Mouse (Mus musculus): ENCODE measurements at regions not wholly inside any gene's neighbourhood (a gene's known extent, or its start where the extent isn't known, plus 50 kb on each side); places are given as distances from the start of the nearest gene placed in this dataset.

- H3K4me3 ChIP-seq (replicated peaks; ENCODE audit: low read length) = no peak overlapping the region
- H3K4me2 ChIP-seq (ENCODE audit: low read length) = no peak overlapping the region
- no peak overlapping the region for H3K27ac ChIP-seq (ENCODE audit: low read length)
- no peaks in the 10 kb centered on the region for H3K9me3 ChIP-seq (ENCODE audit: control insufficient read depth, low read length)
- H3K4me1 ChIP-seq (replicated peaks; ENCODE audit: control insufficient read depth, insufficient read depth, low read length) = no peaks in the 10 kb centered on the region
- H3K27me3 ChIP-seq (replicated peaks; ENCODE audit: control insufficient read depth, insufficient read depth, low read length) = no peaks in the 10 kb centered on the region
- 82% methylated on average over 5 of the region's 5 CpGs for WGBS
- no peaks in the 10 kb centered on the region for H3K36me3 ChIP-seq (ENCODE audit: control insufficient read depth, insufficient read depth)
- no peak overlapping the region for H3K9ac ChIP-seq (replicated peaks; ENCODE audit: low read depth, low read length)
- ATAC-seq = no peak
Observed at GRCm38 (mm10) chr7:39765094-39765493, 247.5 kb downstream of the Zfp619 start.

- no peak overlapping the region for H3K4me2 ChIP-seq (ENCODE audit: low read length)
- ATAC-seq = no peak
- WGBS = 91% methylated on average over 6 of the region's 6 CpGs
Observed at GRCm38 (mm10) chr7:39773291-39773690, 255.7 kb downstream of the Zfp619 start.

GRCm38 (mm10) chr7:39789321-39789720, 271.8 kb downstream of the Zfp619 start:
- WGBS = 74% methylated on average over 4 of the region's 4 CpGs
- no peak overlapping the region for H3K27ac ChIP-seq (ENCODE audit: low read length)
- no peak for ATAC-seq
- H3K9ac ChIP-seq (replicated peaks; ENCODE audit: low read depth, low read length) = no peak overlapping the region
- H3K4me1 ChIP-seq (replicated peaks; ENCODE audit: control insufficient read depth, insufficient read depth, low read length) = no peaks in the 10 kb centered on the region
- no peaks in the 10 kb centered on the region for H3K9me3 ChIP-seq (ENCODE audit: control insufficient read depth, low read length)
- H3K4me3 ChIP-seq (replicated peaks; ENCODE audit: low read length) = no peak overlapping the region
- H3K27me3 ChIP-seq (replicated peaks; ENCODE audit: control insufficient read depth, insufficient read depth, low read length) = no peaks in the 10 kb centered on the region
- H3K4me2 ChIP-seq (ENCODE audit: low read length) = no peak overlapping the region
- no peaks in the 10 kb centered on the region for H3K36me3 ChIP-seq (ENCODE audit: control insufficient read depth, insufficient read depth)

More at GRCm38 (mm10) chr7:39773291-39773690, 255.7 kb downstream of the Zfp619 start:
- no peak overlapping the region for H3K4me3 ChIP-seq (replicated peaks; ENCODE audit: low read length)
- H3K27me3 ChIP-seq (replicated peaks; ENCODE audit: control insufficient read depth, insufficient read depth, low read length) = no peaks in the 10 kb centered on the region
- H3K9me3 ChIP-seq (ENCODE audit: control insufficient read depth, low read length) = no peaks in the 10 kb centered on the region
- H3K36me3 ChIP-seq (ENCODE audit: control insufficient read depth, insufficient read depth) = no peaks in the 10 kb centered on the region
- no peak overlapping the region for H3K27ac ChIP-seq (ENCODE audit: low read length)
- no peaks in the 10 kb centered on the region for H3K4me1 ChIP-seq (replicated peaks; ENCODE audit: control insufficient read depth, insufficient read depth, low read length)
- no peak overlapping the region for H3K9ac ChIP-seq (replicated peaks; ENCODE audit: low read depth, low read length)

DNA sequence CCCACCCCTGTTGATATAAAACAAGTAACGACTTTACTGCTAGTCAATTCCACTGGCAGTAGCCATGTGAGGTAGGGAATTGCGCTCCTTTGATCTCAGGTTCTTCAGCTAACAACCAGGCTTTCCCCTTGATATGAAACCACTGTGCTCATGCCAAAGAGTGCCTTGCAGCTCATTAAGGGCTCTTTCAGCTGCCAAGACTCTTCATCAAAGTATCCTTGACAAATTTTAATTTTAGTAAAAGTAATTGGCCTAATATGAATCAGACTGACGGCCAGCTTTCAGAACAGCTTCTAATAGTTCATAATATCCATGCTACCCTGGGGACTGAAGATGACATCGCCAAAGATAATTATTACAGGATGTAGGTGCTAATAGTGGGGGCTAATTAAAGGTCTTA, 272.3 kb downstream of the Zfp619 start:
- Histone ChIP-seq H3K4me1 (replicated peaks; ENCODE audit: control insufficient read depth, insufficient read depth, low read length) (no peaks in the 10 kb centered on the region), H3K9me3 (ENCODE audit: control insufficient read depth, low read length) (no peaks in the 10 kb centered on the region), H3K4me2 (ENCODE audit: low read length) (no peak overlapping the region), H3K27ac (ENCODE audit: low read length) (no peak overlapping the region), H3K36me3 (ENCODE audit: control insufficient read depth, insufficient read depth) (no peaks in the 10 kb centered on the region), H3K9ac (replicated peaks; ENCODE audit: low read depth, low read length) (no peak overlapping the region), H3K27me3 (replicated peaks; ENCODE audit: control insufficient read depth, insufficient read depth, low read length) (no peaks in the 10 kb centered on the region), H3K4me3 (replicated peaks; ENCODE audit: low read length) (no peak overlapping the region)
- ATAC-seq = no peak
- WGBS = 63% methylated on average over 4 of the region's 4 CpGs

- no peak for ATAC-seq
- Histone ChIP-seq H3K27ac (ENCODE audit: low read length) (no peak overlapping the region), H3K4me2 (ENCODE audit: low read length) (no peak overlapping the region), H3K27me3 (replicated peaks; ENCODE audit: control insufficient read depth, insufficient read depth, low read length) (no peaks in the 10 kb centered on the region), H3K9ac (replicated peaks; ENCODE audit: low read depth, low read length) (no peak overlapping the region), H3K36me3 (ENCODE audit: control insufficient read depth, insufficient read depth) (no peaks in the 10 kb centered on the region), H3K9me3 (ENCODE audit: control insufficient read depth, low read length) (no peaks in the 10 kb centered on the region), H3K4me3 (replicated peaks; ENCODE audit: low read length) (no peak overlapping the region), H3K4me1 (replicated peaks; ENCODE audit: control insufficient read depth, insufficient read depth, low read length) (no peaks in the 10 kb centered on the region)
- WGBS = 86% methylated on average over 3 of the region's 3 CpGs
Observed at GRCm38 (mm10) chr7:39794751-39795150, 277.2 kb downstream of the Zfp619 start.

GRCm38 (mm10) chr7:39804276-39804675, 286.7 kb downstream of the Zfp619 start:
- no peak for ATAC-seq
- H3K4me3 ChIP-seq (replicated peaks; ENCODE audit: low read length) = no peak overlapping the region
- H3K27me3 ChIP-seq (replicated peaks; ENCODE audit: control insufficient read depth, insufficient read depth, low read length) = no peaks in the 10 kb centered on the region
- no peak overlapping the region for H3K9ac ChIP-seq (replicated peaks; ENCODE audit: low read depth, low read length)
- H3K4me2 ChIP-seq (ENCODE audit: low read length) = no peak overlapping the region
- H3K4me1 ChIP-seq (replicated peaks; ENCODE audit: control insufficient read depth, insufficient read depth, low read length) = no peaks in the 10 kb centered on the region
- no peaks in the 10 kb centered on the region for H3K36me3 ChIP-seq (ENCODE audit: control insufficient read depth, insufficient read depth)
- no peaks in the 10 kb centered on the region for H3K9me3 ChIP-seq (ENCODE audit: control insufficient read depth, low read length)
- no peak overlapping the region for H3K27ac ChIP-seq (ENCODE audit: low read length)
- WGBS = 79% methylated on average over 3 of the region's 3 CpGs

- Histone ChIP-seq H3K4me2 (ENCODE audit: low read length) (no peak overlapping the region), H3K9ac (replicated peaks; ENCODE audit: low read depth, low read length) (no peak overlapping the region), H3K36me3 (ENCODE audit: control insufficient read depth, insufficient read depth) (no peaks in the 10 kb centered on the region), H3K27ac (ENCODE audit: low read length) (no peak overlapping the region), H3K9me3 (ENCODE audit: control insufficient read depth, low read length) (no peaks in the 10 kb centered on the region), H3K4me1 (replicated peaks; ENCODE audit: control insufficient read depth, insufficient read depth, low read length) (no peaks in the 10 kb centered on the region), H3K27me3 (replicated peaks; ENCODE audit: control insufficient read depth, insufficient read depth, low read length) (no peaks in the 10 kb centered on the region), H3K4me3 (replicated peaks; ENCODE audit: low read length) (no peak overlapping the region)
- 90% methylated on average over 3 of the region's 3 CpGs for WGBS
- no peak for ATAC-seq
Observed at GRCm38 (mm10) chr7:39818036-39818435, 300.5 kb downstream of the Zfp619 start.

DNA sequence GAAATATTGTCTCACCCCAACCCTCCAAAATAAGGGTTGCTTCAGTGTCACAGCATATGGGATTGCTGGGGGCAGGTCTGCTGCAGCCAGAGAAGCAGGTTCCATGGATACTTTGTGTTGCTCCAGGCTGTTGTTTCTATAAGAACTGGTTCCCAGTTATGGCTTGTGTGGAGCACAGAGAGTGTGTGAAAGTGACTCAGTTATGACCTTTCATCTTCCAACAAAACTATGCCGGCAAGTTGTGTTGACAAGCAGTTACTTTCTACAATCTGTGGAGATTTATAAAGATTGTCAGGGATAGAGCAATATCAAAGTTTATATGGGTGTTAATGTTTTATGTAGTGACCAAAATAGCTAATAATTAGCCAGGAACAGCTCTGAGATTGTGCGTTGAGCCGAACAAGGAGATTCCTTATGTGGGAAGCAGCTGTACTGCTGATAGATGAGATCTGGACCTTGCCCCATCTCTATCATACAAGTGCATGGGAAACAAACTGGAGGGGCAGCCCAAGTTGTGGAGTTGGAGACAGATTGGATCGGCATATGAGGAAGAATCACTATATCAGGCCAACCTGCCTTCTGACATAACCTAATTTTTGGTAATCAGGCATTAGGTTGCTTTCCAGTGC, 305.1 kb downstream of the Zfp619 start:
- no peaks in the 10 kb centered on the region for H3K9me3 ChIP-seq (ENCODE audit: control insufficient read depth, low read length)
- no peaks in the 10 kb centered on the region for H3K36me3 ChIP-seq (ENCODE audit: control insufficient read depth, insufficient read depth)
- 95% methylated on average over 4 of the region's 4 CpGs for WGBS

GRCm38 (mm10) chr7:39828378-39828777, 310.8 kb downstream of the Zfp619 start:
- no peak overlapping the region for H3K4me2 ChIP-seq (ENCODE audit: low read length)
- no peak overlapping the region for H3K27ac ChIP-seq (ENCODE audit: low read length)
- no peaks in the 10 kb centered on the region for H3K36me3 ChIP-seq (ENCODE audit: control insufficient read depth, insufficient read depth)
- no peak for ATAC-seq
- no peaks in the 10 kb centered on the region for H3K4me1 ChIP-seq (replicated peaks; ENCODE audit: control insufficient read depth, insufficient read depth, low read length)
- whole genome bisulfite sequencing = 75% methylated on average over 6 of the region's 6 CpGs
- no peaks in the 10 kb centered on the region for H3K27me3 ChIP-seq (replicated peaks; ENCODE audit: control insufficient read depth, insufficient read depth, low read length)
- no peak overlapping the region for H3K9ac ChIP-seq (replicated peaks; ENCODE audit: low read depth, low read length)
- no peaks in the 10 kb centered on the region for H3K9me3 ChIP-seq (ENCODE audit: control insufficient read depth, low read length)
- no peak overlapping the region for H3K4me3 ChIP-seq (replicated peaks; ENCODE audit: low read length)

More for the DNA sequence above, 305.1 kb downstream of the Zfp619 start:
- H3K4me1 ChIP-seq (replicated peaks; ENCODE audit: control insufficient read depth, insufficient read depth, low read length) = no peaks in the 10 kb centered on the region
- H3K27ac ChIP-seq (ENCODE audit: low read length) = no peak overlapping the region
- H3K27me3 ChIP-seq (replicated peaks; ENCODE audit: control insufficient read depth, insufficient read depth, low read length) = no peaks in the 10 kb centered on the region
- no peak overlapping the region for H3K9ac ChIP-seq (replicated peaks; ENCODE audit: low read depth, low read length)
- no peak overlapping the region for H3K4me3 ChIP-seq (replicated peaks; ENCODE audit: low read length)
- ATAC-seq = no peak
- H3K4me2 ChIP-seq (ENCODE audit: low read length) = no peak overlapping the region

- H3K4me1 ChIP-seq (replicated peaks; ENCODE audit: control insufficient read depth, insufficient read depth, low read length) = no peaks in the 10 kb centered on the region
- no peaks in the 10 kb centered on the region for H3K27me3 ChIP-seq (replicated peaks; ENCODE audit: control insufficient read depth, insufficient read depth, low read length)
- no peak overlapping the region for H3K27ac ChIP-seq (ENCODE audit: low read length)
- H3K4me3 ChIP-seq (replicated peaks; ENCODE audit: low read length) = no peak overlapping the region
- H3K9me3 ChIP-seq (ENCODE audit: control insufficient read depth, low read length) = no peaks in the 10 kb centered on the region
- H3K36me3 ChIP-seq (ENCODE audit: control insufficient read depth, insufficient read depth) = no peaks in the 10 kb centered on the region
- H3K4me2 ChIP-seq (ENCODE audit: low read length) = no peak overlapping the region
- WGBS = 78% methylated on average over 2 of the region's 2 CpGs
- ATAC-seq = no peak
- H3K9ac ChIP-seq (replicated peaks; ENCODE audit: low read depth, low read length) = no peak overlapping the region
Observed at GRCm38 (mm10) chr7:39830831-39831230, 313.3 kb downstream of the Zfp619 start.

Measured in forebrain, embryonic 16.5 days (tissue).